ENCODE assay signal across 17 mouse cellular contexts in the genomic region with DNA sequence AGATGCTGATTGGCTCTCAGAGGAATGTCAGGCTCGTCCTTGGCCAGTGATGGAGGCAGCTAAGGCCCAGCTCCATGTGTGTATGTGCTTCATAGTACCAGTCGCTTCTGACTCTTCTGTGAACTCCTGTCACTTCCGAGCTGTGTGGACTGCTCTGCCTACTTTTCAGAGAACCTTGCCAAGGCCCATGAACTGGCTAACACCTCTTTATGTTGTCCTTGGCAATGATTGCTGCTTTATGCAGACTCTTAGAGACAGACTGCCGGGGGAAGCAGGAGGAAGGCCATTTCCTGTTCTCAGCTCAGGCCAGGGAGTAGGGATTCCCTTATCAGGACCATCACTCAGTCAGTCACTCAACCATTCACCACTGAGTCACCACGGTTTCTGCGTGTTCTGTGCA. TPM values are rescaled to one million over a fixed set of nuclear protein-coding genes. Genes with fewer than 3 reads are reported as not detected.
DNase-seq lines count a peak whose midpoint lies in the region; ATAC-seq and TF ChIP-seq lines count a peak whose summit lies in the region.
"Had no signal": no experiment of that assay in that cellular context is flagged by ENCODE, and none has a peak within 500 bp of the region (broad histone marks: within the 10 kb centered on the region; RNA-seq: fewer than 3 reads in every experiment).

No protein-coding gene starts in this region.

- H3K79me2 ChIP-seq in CH12.LX (replicated peaks; ENCODE audit: control insufficient read depth, extremely low read depth, insufficient read depth, poor library complexity, severe bottlenecking) = peaks cover 37% of the 10 kb centered on the region

- intact Hi-C loops in heart, postnatal 25 days (cut with DNase I) = no loop called here

- no peak overlapping the region for H3K4me3 ChIP-seq in heart, embryonic 11.5 days (ENCODE audit: low read depth, low read length)
- no peak overlapping the region for H3K4me3 ChIP-seq in kidney, postnatal 0 days (replicated peaks; ENCODE audit: low read depth, low read length)
- no peak overlapping the region for H3K4me3 ChIP-seq in kidney, adult 2 months (ENCODE audit: insufficient read depth, low read depth, low read length)
- H3K4me3 ChIP-seq in CH12.LX (replicated peaks in 1 of 3; ENCODE audit: low read depth in 2 of 3, low read length in 2 of 3, poor library complexity in 1 of 3) = no peak overlapping the region
- no peak overlapping the region for H3K4me3 ChIP-seq in heart, postnatal 0 days (ENCODE audit: low read depth, low read length)
- H3K4me3 ChIP-seq: myocyte had no signal

- no peak for DNase-seq in heart, postnatal 25 days (ENCODE audit: low spot score)
- peak; percentile 43 for DNase-seq in kidney, postnatal 0 days (ENCODE audit: low spot score)
- DNase-seq in kidney, adult 2 months = no peak
- DNase-seq in CH12.LX (ENCODE audit: extremely low read depth) = no peak
- DNase-seq in heart, postnatal 0 days (ENCODE audit: low spot score) = peak; percentile 66
- no peak for DNase-seq in frontal cortex, adult 2 months (ENCODE audit: extremely low spot score in 1 of 2, low spot score in 1 of 2)
- no peak for DNase-seq in gastrocnemius, postnatal 25 days
- DNase-seq: cerebellum, adult 11 months; forebrain, postnatal 0 days; kidney, adult 11 months; layer of hippocampus, adult 9-11 months; right cerebral cortex, postnatal 25 days; thymus, postnatal 25 days had no signal

- no peak for TF ChIP-seq CTCF in kidney, postnatal 0 days (IDR thresholded peaks at IDR 0.05; ENCODE audit: low read depth)
- no peak for TF ChIP-seq CTCF in kidney, adult 2 months (conservative IDR thresholded peaks at IDR 0.05; ENCODE audit: insufficient read depth, insufficient read length, low read depth, low read length)
- no peak for TF ChIP-seq CTCF in CH12.LX (conservative IDR thresholded peaks at IDR 0.05 in 1 of 2, IDR thresholded peaks at IDR 0.05 in 1 of 2; ENCODE audit: low read depth in 2 of 2, low read length in 2 of 2)
- no peak for TF ChIP-seq CTCF in heart, postnatal 0 days (IDR thresholded peaks at IDR 0.05; ENCODE audit: low read depth)

- ATAC-seq in heart, embryonic 11.5 days (replicated peaks; ENCODE audit: insufficient number of reproducible peaks, low FRiP score, low TSS enrichment) = peak; percentile 66
- ATAC-seq in kidney, postnatal 0 days (replicated peaks; ENCODE audit: low FRiP score, low read depth) = peak; percentile 83; the same call in 1 of the 2 replicates
- peak; percentile 73 for ATAC-seq in heart, postnatal 0 days (ENCODE audit: insufficient read depth, low read depth)
- ATAC-seq: CD4-positive, CD25-positive, alpha-beta regulatory T cell, adult 4 months; forebrain, postnatal 0 days had no signal

- no peak overlapping the region for H3K9ac ChIP-seq in heart, embryonic 11.5 days (ENCODE audit: low read depth, low read length)
- no peak overlapping the region for H3K9ac ChIP-seq in kidney, postnatal 0 days (ENCODE audit: low read depth, low read length)
- H3K9ac ChIP-seq in CH12.LX (ENCODE audit: insufficient read depth, low read depth) = no peak overlapping the region
- no peak overlapping the region for H3K9ac ChIP-seq in heart, postnatal 0 days (replicated peaks; ENCODE audit: low read depth, low read length)
- H3K9ac ChIP-seq: forebrain, postnatal 0 days; liver, embryonic 14.5 days had no signal

- H3K27me3 ChIP-seq in heart, embryonic 11.5 days (ENCODE audit: control insufficient read depth, insufficient read depth, low read length) = no peaks in the 10 kb centered on the region
- no peaks in the 10 kb centered on the region for H3K27me3 ChIP-seq in kidney, postnatal 0 days (ENCODE audit: insufficient read depth, low read length)
- no peaks in the 10 kb centered on the region for H3K27me3 ChIP-seq in kidney, adult 2 months (replicated peaks; ENCODE audit: control insufficient read depth, insufficient read depth, low read length)
- H3K27me3 ChIP-seq in CH12.LX (replicated peaks) = no peaks in the 10 kb centered on the region
- no peaks in the 10 kb centered on the region for H3K27me3 ChIP-seq in heart, postnatal 0 days (ENCODE audit: control insufficient read depth, insufficient read depth, low read length)

- no peaks in the 10 kb centered on the region for H3K36me3 ChIP-seq in heart, embryonic 11.5 days (ENCODE audit: control insufficient read depth, insufficient read depth, low read length)
- H3K36me3 ChIP-seq in kidney, postnatal 0 days (ENCODE audit: insufficient read depth, low read length) = no peaks in the 10 kb centered on the region
- H3K36me3 ChIP-seq in kidney, adult 2 months (ENCODE audit: control insufficient read depth, insufficient read depth, low read length) = no peaks in the 10 kb centered on the region; the same call in 1 of the 2 replicates
- peaks cover 0 to 26% of the 10 kb centered on the region in 2 experiments for H3K36me3 ChIP-seq in CH12.LX (replicated peaks in 1 of 2; ENCODE audit: control insufficient read depth in 1 of 2, insufficient read depth in 1 of 2, low read length in 1 of 2)
- H3K36me3 ChIP-seq in heart, postnatal 0 days (replicated peaks; ENCODE audit: control insufficient read depth, insufficient read depth, low read length) = no peaks in the 10 kb centered on the region

- H3K4me1 ChIP-seq in heart, embryonic 11.5 days (ENCODE audit: control insufficient read depth, insufficient read depth, low read length) = peaks cover 5% of the 10 kb centered on the region; the same call in 1 of the 2 replicates
- no peaks in the 10 kb centered on the region for H3K4me1 ChIP-seq in kidney, postnatal 0 days (replicated peaks; ENCODE audit: insufficient read depth, low read length)
- H3K4me1 ChIP-seq in kidney, adult 2 months (ENCODE audit: control insufficient read depth, insufficient read depth, low read length) = peaks cover 23% of the 10 kb centered on the region
- peaks cover 31 to 50% of the 10 kb centered on the region in 2 experiments for H3K4me1 ChIP-seq in CH12.LX (ENCODE audit: control insufficient read depth in 1 of 2, insufficient read depth in 2 of 2)
- H3K4me1 ChIP-seq in heart, postnatal 0 days (ENCODE audit: control insufficient read depth, insufficient read depth) = peaks cover 6% of the 10 kb centered on the region; the same call in 1 of the 2 replicates

- dilution Hi-C loops in CH12.LX (cut with MboI; ENCODE audit: extremely low pct_ligation_motif_present, extremely low pct_unique_long_range_greater_than_20kb, low sequenced_read_pairs) = no loop called here

- no peak for TF ChIP-seq EP300 in CH12.LX (IDR thresholded peaks at IDR 0.05; ENCODE audit: low read length)
- TF ChIP-seq EP300 in heart, postnatal 0 days (IDR thresholded peaks at IDR 0.05; ENCODE audit: low read depth) = no peak

- in situ Hi-C loops in CH12.LX (cut with MboI; ENCODE audit: low pct_ligation_motif_present, low pct_unique_long_range_greater_than_20kb, low sequenced_read_pairs) = no loop called here

- no peaks in the 10 kb centered on the region for H3K9me3 ChIP-seq in heart, embryonic 11.5 days (replicated peaks; ENCODE audit: control insufficient read depth, low read length)
- no peaks in the 10 kb centered on the region for H3K9me3 ChIP-seq in kidney, postnatal 0 days (replicated peaks; ENCODE audit: low read length)
- H3K9me3 ChIP-seq in CH12.LX (replicated peaks; ENCODE audit: low read length) = no peaks in the 10 kb centered on the region
- H3K9me3 ChIP-seq in heart, postnatal 0 days (replicated peaks; ENCODE audit: control insufficient read depth, low read length) = no peaks in the 10 kb centered on the region

- no peak overlapping the region for H3K27ac ChIP-seq in heart, embryonic 11.5 days (ENCODE audit: low read depth, low read length)
- H3K27ac ChIP-seq in kidney, postnatal 0 days = no peak overlapping the region
- no peak overlapping the region for H3K27ac ChIP-seq in kidney, adult 2 months (ENCODE audit: insufficient read depth, low read depth, low read length)
- H3K27ac ChIP-seq in CH12.LX (ENCODE audit: insufficient read depth, low read depth) = 0 out of 2 replicates have a peak overlapping the region, but pooled peaks have one; percentile 5
- no peak overlapping the region for H3K27ac ChIP-seq in heart, postnatal 0 days (ENCODE audit: low read depth)
- H3K27ac ChIP-seq: liver, embryonic 14.5 days had no signal

- TF ChIP-seq POLR2A in kidney, adult 2 months (IDR thresholded peaks at IDR 0.05; ENCODE audit: low read depth, low read length) = no peak
- TF ChIP-seq POLR2A in CH12.LX (IDR thresholded peaks at IDR 0.05; ENCODE audit: low read depth, low read length) = no peak

- no peak for TF ChIP-seq RAD21 in CH12.LX (IDR thresholded peaks at IDR 0.05; ENCODE audit: low read depth, low read length)

- WGBS in heart, embryonic 11.5 days (ENCODE audit: insufficient replicate concordance) = 36% methylated on average over 6 of the region's 6 CpGs
- WGBS in kidney, postnatal 0 days = 26% methylated on average over 6 of the region's 6 CpGs
- 26% methylated on average over 6 of the region's 6 CpGs for WGBS in kidney, adult 2 months
- WGBS in heart, postnatal 0 days = 35% methylated on average over 6 of the region's 6 CpGs

- no peak overlapping the region for H3K4me2 ChIP-seq in heart, embryonic 11.5 days
- no peak overlapping the region for H3K4me2 ChIP-seq in kidney, postnatal 0 days (ENCODE audit: low read length)
- no peak overlapping the region for H3K4me2 ChIP-seq in CH12.LX (ENCODE audit: insufficient read depth, low read depth, poor library complexity, severe bottlenecking)
- no peak overlapping the region for H3K4me2 ChIP-seq in heart, postnatal 0 days (ENCODE audit: low read depth, low read length)

TF ChIP-seq in CH12.LX, 34 proteins besides CTCF, POLR2A, EP300 and RAD21:
- TF ChIP-seq ETS1 (conservative IDR thresholded peaks at IDR 0.05; ENCODE audit: low read depth, low read length) (0 out of 2 replicates have a peak, but pooled peaks have one; percentile 17), ZC3H11A (IDR thresholded peaks at IDR 0.05; ENCODE audit: low read depth, low read length) (no peak)

RNA-seq across cellular contexts. Expression of gene Bend5, which starts 10.4 kb away (rescaled TPM):
- 17.7 and 20.0 TPM in 2 replicates for polyA plus RNA-seq in heart, embryonic 11.5 days (2014; fragmentation: Nextera tagmentation; extraction: Ambion mirVana)
- total RNA-seq in heart, postnatal 25 days (2021) = 1 to 10 TPM; 5.1 to 6.3 TPM
- polyA plus RNA-seq in kidney, postnatal 0 days (2015; fragmentation: Nextera tagmentation; extraction: Ambion mirVana) = 29.3 and 33.8 TPM in 2 replicates
- polyA plus RNA-seq in kidney, adult 2 months (2012; rRNA removed) = 24.3 and 34.2 TPM in 2 replicates
- total RNA-seq in CH12.LX (2012; rRNA removed) = 21.8 and 27.1 TPM in 2 replicates
- total RNA-seq in CH12.LX (2014; rRNA removed) = 14.8 and 15.6 TPM in 2 replicates
- 19.3 and 25.9 TPM in 2 replicates for polyA plus RNA-seq in CH12.LX (2012; ENCODE audit: insufficient read length, low read depth)
- total RNA-seq in heart, postnatal 0 days (2014; rRNA removed; ENCODE audit: low replicate concordance) = 3.4 and 7.9 TPM in 2 replicates
- polyA plus RNA-seq in heart, postnatal 0 days (2015; fragmentation: Nextera tagmentation; extraction: Ambion mirVana) = 13.4 and 13.8 TPM in 2 replicates
- polyA plus RNA-seq in frontal cortex, adult 2 months (2012; rRNA removed) = 9.6 and 12.0 TPM in 2 replicates
- 1 to 10 TPM in 1 of 2 experiments, under 1 TPM in 1; 0.32 to 1.1 TPM for total RNA-seq in gastrocnemius, postnatal 25 days (2021)
- polyA plus RNA-seq: myocyte had no signal

Comparison
In these comparisons a context has a peak if more than half of its experiments do, and no peak if none do; other contexts are left out.
1. DNase-seq: peak in kidney, postnatal 0 days (single experiment) and heart, postnatal 0 days (single experiment); none in heart, postnatal 25 days (single experiment), kidney, adult 2 months (single experiment), CH12.LX (single experiment), frontal cortex, adult 2 months (0 of 2) and gastrocnemius, postnatal 25 days (single experiment).
2. Peak in every context shown above with its lines, with median percentiles within 50 percentile points of each other: ATAC-seq.